Mouse (Mus musculus) stomach, embryonic 15.5 days (tissue): Measurements from ENCODE around the gene Mpdu1. TPM values are rescaled to one million over a fixed set of nuclear protein-coding genes. Genes with fewer than 3 reads are reported as not detected.

Experiments used
- ATAC-seq: fragments of 200-750 bp; cut with Nextera tagmentation; 2 replicates; pipeline ENCODE4 v1.8.0; 2017; ENCODE audit warnings: low read depth, moderate number of reproducible peaks, moderate TSS enrichment; ENCODE audit not compliant: insufficient read depth, low FRiP score
- H3K27ac ChIP-seq: fragments of 300-500 bp; sonication (generic); 2 replicates; pipeline ENCODE4 v1.5.1; 2015; ENCODE audit warnings: mild to moderate bottlenecking, inconsistent platforms
- H3K27me3 ChIP-seq: fragments of 300-500 bp; sonication (generic); replicated peaks from 2 replicates; pipeline ENCODE4 v1.6.1; 2015; ENCODE audit warnings: inconsistent platforms
- H3K36me3 ChIP-seq: fragments of 300-500 bp; sonication (generic); 2 replicates; pipeline ENCODE4 v1.6.1; 2015; ENCODE audit warnings: inconsistent platforms
- H3K4me1 ChIP-seq: fragments of 300-500 bp; sonication (generic); 2 replicates; pipeline ENCODE4 v1.6.1; 2015; ENCODE audit warnings: inconsistent platforms
- H3K4me2 ChIP-seq: fragments of 300-500 bp; sonication (generic); 2 replicates; pipeline ENCODE4 v1.6.1; 2015; ENCODE audit warnings: mild to moderate bottlenecking, inconsistent platforms
- H3K4me3 ChIP-seq: fragments of 300-500 bp; sonication (generic); replicated peaks from 2 replicates; pipeline ENCODE4 v1.5.1; 2015; ENCODE audit warnings: inconsistent platforms
- H3K9ac ChIP-seq: fragments of 300-500 bp; sonication (generic); 2 replicates; pipeline ENCODE4 v1.6.1; 2015; ENCODE audit warnings: inconsistent platforms
- H3K9me3 ChIP-seq: fragments of 300-500 bp; sonication (generic); 2 replicates; pipeline ENCODE4 v1.6.1; 2016; ENCODE audit warnings: inconsistent platforms
- WGBS: fragments of 180-500 bp; shearing (Covaris S2); methylation state at CpG from one replicate; pipeline ENCODE4 v1.1.7; 2015; 5-methylcytosine and 5-hydroxymethylcytosine counted together
- polyA plus RNA-seq: library from polyadenylated mRNA; unstranded; fragments of >200 nt; fragmentation: Nextera tagmentation; extraction: Ambion mirVana; gene quantifications from 2 replicates; pipeline ENCODE4 v1.2.1, GENCODE M21; 2015

Mpdu1 gene
- polyA plus RNA-seq, 1 experiment from 2014 or later = 58.7 TPM

- no peak for ATAC-seq
- no peak within 1 kb of the TSS for H3K9ac ChIP-seq
- H3K4me1 ChIP-seq = peaks cover 37% of the 10 kb centered on the region
- WGBS = 55% methylated on average over 10 of the region's 10 CpGs
- H3K27me3 ChIP-seq = no peaks in the 10 kb centered on the region
- peak within 1 kb of the TSS; percentile 19; the same call in 1 of the 2 replicates for H3K4me2 ChIP-seq
- H3K27ac ChIP-seq = peak within 1 kb of the TSS; percentile 80
- no peak within 1 kb of the TSS for H3K4me3 ChIP-seq
- H3K36me3 ChIP-seq = no peaks in the 10 kb centered on the region
- H3K9me3 ChIP-seq = no peaks in the 10 kb centered on the region
Observed at GRCm38 (mm10) chr11:69685526-69686148, 23.2 kb upstream of the Mpdu1 start, which contains the start of gene Tnfsf13. TSS of gene Tnfsf13 (minus strand) at chr11:69685784.

- ATAC-seq = no peak
- H3K9ac ChIP-seq = no peak overlapping the region
- 90% methylated on average over 6 of the region's 6 CpGs for WGBS
Observed at GRCm38 (mm10) chr11:69684936-69685335, 22.5 kb upstream of the Mpdu1 start.

GRCm38 (mm10) chr11:69684128-69684745 is 21.8 kb upstream of the Mpdu1 start:
- H3K4me1 ChIP-seq = peaks cover 48% of the 10 kb centered on the region
- no peaks in the 10 kb centered on the region for H3K9me3 ChIP-seq
- H3K4me3 ChIP-seq = no peak overlapping the region
- H3K36me3 ChIP-seq = 0 out of 2 replicates have a peak, but pooled peaks cover 3% of the 10 kb centered on the region
- no peak overlapping the region for H3K9ac ChIP-seq
- H3K27me3 ChIP-seq = no peaks in the 10 kb centered on the region
- no peak overlapping the region for H3K27ac ChIP-seq
- WGBS = 72% methylated on average over 12 of the region's 12 CpGs
- H3K4me2 ChIP-seq = no peak overlapping the region
- no peak for ATAC-seq

More at GRCm38 (mm10) chr11:69684936-69685335, 22.5 kb upstream of the Mpdu1 start:
- no peaks in the 10 kb centered on the region for H3K9me3 ChIP-seq
- H3K4me1 ChIP-seq = peaks cover 44% of the 10 kb centered on the region
- H3K36me3 ChIP-seq = 0 out of 2 replicates have a peak, but pooled peaks cover 3% of the 10 kb centered on the region
- no peak overlapping the region for H3K4me3 ChIP-seq
- peak overlapping the region; percentile 80; the same call in 1 of the 2 replicates for H3K27ac ChIP-seq
- H3K4me2 ChIP-seq = no peak overlapping the region
- no peaks in the 10 kb centered on the region for H3K27me3 ChIP-seq

GRCm38 (mm10) chr11:69683576-69683975 is 21.1 kb upstream of the Mpdu1 start:
- H3K36me3 ChIP-seq = peaks cover 7% of the 10 kb centered on the region; the same call in 1 of the 2 replicates
- H3K4me1 ChIP-seq = peaks cover 48% of the 10 kb centered on the region
- no peaks in the 10 kb centered on the region for H3K27me3 ChIP-seq
- H3K27ac ChIP-seq = peak overlapping the region; percentile 80
- no peak overlapping the region for H3K9ac ChIP-seq
- no peaks in the 10 kb centered on the region for H3K9me3 ChIP-seq
- H3K4me2 ChIP-seq = no peak overlapping the region
- H3K4me3 ChIP-seq = 0 out of 2 replicates have a peak overlapping the region, but pooled peaks have one; percentile 92
- 70% methylated on average over 7 of the region's 7 CpGs for WGBS
- no peak for ATAC-seq

GRCm38 (mm10) chr11:69682840-69683533 is 20.5 kb upstream of the Mpdu1 start:
- H3K27me3 ChIP-seq = no peaks in the 10 kb centered on the region
- peak overlapping the region; percentile 16; the same call in 1 of the 2 replicates for H3K9ac ChIP-seq
- peaks cover 12% of the 10 kb centered on the region for H3K36me3 ChIP-seq
- H3K9me3 ChIP-seq = no peaks in the 10 kb centered on the region
- WGBS = 13% methylated on average over 12 of the region's 12 CpGs
- H3K4me3 ChIP-seq = peak overlapping the region; percentile 92
- H3K4me1 ChIP-seq = peaks cover 48% of the 10 kb centered on the region
- no peak for ATAC-seq
- peak overlapping the region; percentile 87 for H3K4me2 ChIP-seq
- H3K27ac ChIP-seq = peak overlapping the region; percentile 98

GRCm38 (mm10) chr11:69682209-69682839 is 19.9 kb upstream of the Mpdu1 start:
- Histone ChIP-seq H3K9ac (peak overlapping the region; percentile 46), H3K4me3 (peak overlapping the region; percentile 92), H3K9me3 (no peaks in the 10 kb centered on the region), H3K36me3 (peaks cover 14% of the 10 kb centered on the region), H3K27me3 (no peaks in the 10 kb centered on the region), H3K27ac (peak overlapping the region; percentile 98), H3K4me2 (peak overlapping the region; percentile 87), H3K4me1 (peaks cover 48% of the 10 kb centered on the region)
- ATAC-seq = no peak
- 20% methylated on average over 24 of the region's 24 CpGs for WGBS

- WGBS = under 1% methylated on average over 80 of the region's 80 CpGs
- Histone ChIP-seq H3K4me1 (peaks cover 45% of the 10 kb centered on the region), H3K4me3 (peak within 1 kb of the TSS; percentile 92), H3K4me2 (peak within 1 kb of the TSS; percentile 87), H3K9me3 (no peaks in the 10 kb centered on the region), H3K27me3 (no peaks in the 10 kb centered on the region), H3K9ac (peak within 1 kb of the TSS; percentile 87), H3K27ac (peak within 1 kb of the TSS; percentile 98), H3K36me3 (peaks cover 16% of the 10 kb centered on the region)
- ATAC-seq = peak; percentile 94
Observed at GRCm38 (mm10) chr11:69681314-69682208, 19.1 kb upstream of the Mpdu1 start, which contains the start of gene Senp3. TSS of gene Senp3 (minus strand) at chr11:69682084.

- Histone ChIP-seq H3K27ac (no peak overlapping the region), H3K27me3 (no peaks in the 10 kb centered on the region), H3K4me1 (peaks cover 33% of the 10 kb centered on the region), H3K4me2 (peak overlapping the region; percentile 87), H3K36me3 (peaks cover 28% of the 10 kb centered on the region), H3K9me3 (no peaks in the 10 kb centered on the region), H3K9ac (peak overlapping the region; percentile 87; the same call in 1 of the 2 replicates), H3K4me3 (peak overlapping the region; percentile 92)
- WGBS = 89% methylated on average over 30 of the region's 30 CpGs
- no peak for ATAC-seq
Observed at GRCm38 (mm10) chr11:69680136-69680855, 17.9 kb upstream of the Mpdu1 start.

GRCm38 (mm10) chr11:69679144-69679543 is 16.7 kb upstream of the Mpdu1 start:
- Histone ChIP-seq H3K4me1 (peaks cover 29% of the 10 kb centered on the region), H3K4me2 (no peak overlapping the region), H3K4me3 (no peak overlapping the region), H3K9ac (no peak overlapping the region), H3K27me3 (no peaks in the 10 kb centered on the region), H3K9me3 (no peaks in the 10 kb centered on the region), H3K36me3 (peaks cover 36% of the 10 kb centered on the region), H3K27ac (no peak overlapping the region)
- no peak for ATAC-seq
- 94% methylated on average over 2 of the region's 2 CpGs for WGBS

- ATAC-seq = peak; percentile 98
- Histone ChIP-seq H3K27ac (peak within 1 kb of the TSS; percentile 98), H3K9ac (peak within 1 kb of the TSS; percentile 98), H3K27me3 (no peaks in the 10 kb centered on the region), H3K9me3 (no peaks in the 10 kb centered on the region), H3K36me3 (peaks cover 54% of the 10 kb centered on the region), H3K4me2 (peak within 1 kb of the TSS; percentile 84), H3K4me3 (peak within 1 kb of the TSS; percentile 99), H3K4me1 (peaks cover 10% of the 10 kb centered on the region)
- under 1% methylated on average over 36 of the region's 36 CpGs for WGBS
Observed at GRCm38 (mm10) chr11:69672211-69672706, 9.8 kb upstream of the Mpdu1 start, which contains the start of gene Eif4a1. TSS of gene Eif4a1 (minus strand) at chr11:69672423.
